Mouse (Mus musculus) spleen, adult 2 months (tissue): ENCODE results near the gene S100a16. TPM values are rescaled to one million over a fixed set of nuclear protein-coding genes. Genes with fewer than 3 reads are reported as not detected.

ENCODE experiments used
- DNase-seq, 2 experiments: peaks; one replicate each; pipeline versions ENCODE4 v3.0.0 to v3.0.0-alpha.2; 2012 to 2021; ENCODE audit warnings: low spot score in 2 of 2, low read depth in 1 of 2
- H3K27ac ChIP-seq: fragments of 200-500 bp; 2 replicates; pipeline ENCODE4 v1.5.1; 2012; ENCODE audit warnings: low read length, inconsistent platforms; ENCODE audit not compliant: insufficient read depth
- H3K27me3 ChIP-seq: fragments of 200-500 bp; 2 replicates; pipeline ENCODE4 v1.6.1; 2012; ENCODE audit warnings: mild to moderate bottlenecking, moderate library complexity, low read length, inconsistent platforms; ENCODE audit not compliant: control insufficient read depth, insufficient read depth
- H3K36me3 ChIP-seq: fragments of 200-500 bp; 2 replicates; pipeline ENCODE4 v1.6.1; 2012; ENCODE audit warnings: mild to moderate bottlenecking, low read length, inconsistent platforms; ENCODE audit not compliant: control insufficient read depth, insufficient read depth
- H3K4me1 ChIP-seq: fragments of 200-500 bp; 2 replicates; pipeline ENCODE4 v1.6.1; 2011; ENCODE audit warnings: inconsistent platforms; ENCODE audit not compliant: control insufficient read depth, insufficient read depth, insufficient read length
- H3K4me3 ChIP-seq: fragments of 200-500 bp; 2 replicates; pipeline ENCODE4 v1.5.1; 2011; ENCODE audit warnings: mild to moderate bottlenecking, inconsistent platforms; ENCODE audit not compliant: insufficient read depth, insufficient read length; ENCODE audit errors: extremely low read depth
- CTCF ChIP-seq: fragments of 200-500 bp; IDR thresholded peaks from 2 replicates; pipeline ENCODE4 v1.5.1; 2011; ENCODE audit warnings: mild to moderate bottlenecking, inconsistent platforms; ENCODE audit not compliant: insufficient read depth, insufficient read length, insufficient replicate concordance; ENCODE audit errors: extremely low read depth
- POLR2A ChIP-seq: fragments of 200-500 bp; IDR thresholded peaks from 2 replicates; pipeline ENCODE4 v1.6.1; 2011; ENCODE audit warnings: low read depth, low read length, inconsistent platforms
- WGBS: fragments of 180-500 bp; shearing (Covaris S2); methylation state at CpG from one replicate; pipeline ENCODE4 v1.1.7; 2018; 5-methylcytosine and 5-hydroxymethylcytosine counted together
- polyA plus RNA-seq: library from polyadenylated mRNA; depleted of rRNA; stranded (reverse); fragments of >200 nt; gene quantifications from 2 replicates; pipeline ENCODE4 v1.2.3, GENCODE M21; 2012

S100a16 gene
- polyA plus RNA-seq, 1 experiment, result 15.9 TPM

GRCm38 (mm10) chr3:90517711-90518110 lies 19.3 kb upstream of the S100a16 start:
- Histone ChIP-seq H3K4me1 (peaks cover 10% of the 10 kb centered on the region; the same call in 1 of the 2 replicates), H3K4me3 (no peak overlapping the region), H3K27ac (no peak overlapping the region), H3K27me3 (no peaks in the 10 kb centered on the region), H3K36me3 (peaks cover 3% of the 10 kb centered on the region)
- WGBS, result 94% methylated on average over 4 of the region's 4 CpGs
- DNase-seq, result no peak
- TF ChIP-seq POLR2A (no peak), CTCF (no peak)

DNA sequence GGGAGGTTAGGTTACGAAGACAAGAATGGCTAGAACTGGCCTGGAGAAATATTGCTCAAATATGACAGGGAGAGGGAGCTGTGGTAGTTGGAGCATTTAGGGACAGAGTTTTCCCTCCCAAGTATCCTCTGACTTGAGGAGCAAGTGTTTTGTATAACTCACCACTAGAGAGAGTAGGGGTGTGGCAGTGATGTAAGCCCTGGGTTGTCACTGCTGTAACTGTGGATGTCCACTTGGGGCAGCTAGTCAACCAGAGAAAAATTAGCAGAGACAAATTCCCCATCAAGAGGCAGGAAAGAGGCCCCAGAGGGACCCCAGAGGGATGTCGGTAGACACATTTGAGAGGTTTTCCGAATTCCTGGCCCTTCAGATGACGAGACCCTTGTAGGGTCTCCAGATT lies 11.6 kb upstream of the S100a16 start:
- no peaks in the 10 kb centered on the region for H3K27me3 ChIP-seq
- H3K4me1 ChIP-seq, result no peaks in the 10 kb centered on the region
- WGBS, result 64% methylated on average over 4 of the region's 4 CpGs
- H3K27ac ChIP-seq, result no peak overlapping the region
- TF ChIP-seq CTCF (peak; percentile 14; the same call in 1 of the 2 replicates), POLR2A (no peak)
- peak in 1 of 2 experiments; percentile 18 for DNase-seq
- peaks cover 4% of the 10 kb centered on the region; the same call in 1 of the 2 replicates for H3K36me3 ChIP-seq
- H3K4me3 ChIP-seq, result no peak overlapping the region

DNA sequence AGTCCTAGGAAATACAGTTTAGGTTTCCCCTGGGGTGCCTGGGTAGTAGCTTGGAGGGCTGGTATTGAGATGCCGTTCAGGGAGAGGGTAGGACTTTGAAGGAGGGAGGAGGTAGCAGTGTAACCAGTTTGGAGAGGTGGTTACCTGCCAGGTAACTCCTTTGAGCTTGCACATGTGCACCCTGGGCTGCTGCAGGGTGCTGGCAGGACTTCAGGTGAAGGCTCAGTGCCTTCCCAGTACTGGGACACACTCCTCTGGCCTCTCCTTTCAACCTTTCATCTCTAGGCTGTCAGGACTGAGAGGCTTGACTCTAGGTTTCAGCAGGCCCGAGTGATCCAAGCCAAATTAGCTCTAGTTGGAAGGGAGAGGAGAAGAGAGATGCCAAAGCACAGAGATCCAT lies 11.0 kb upstream of the S100a16 start:
- Histone ChIP-seq H3K27ac (no peak overlapping the region), H3K27me3 (no peaks in the 10 kb centered on the region), H3K36me3 (peaks cover 4% of the 10 kb centered on the region; the same call in 1 of the 2 replicates), H3K4me1 (no peaks in the 10 kb centered on the region), H3K4me3 (no peak overlapping the region)
- 87% methylated on average over 2 of the region's 2 CpGs for WGBS
- DNase-seq, result no peak
- TF ChIP-seq POLR2A (no peak), CTCF (no peak)

GRCm38 (mm10) chr3:90526580-90526979 lies 10.5 kb upstream of the S100a16 start, which contains the start of gene S100a14:
Gene S100a14, plus strand, starts transcription at chr3:90526856.
- 70% methylated on average over 5 of the region's 5 CpGs for WGBS
- H3K4me1 ChIP-seq, result no peaks in the 10 kb centered on the region
- H3K27ac ChIP-seq, result no peak within 1 kb of the TSS
- TF ChIP-seq CTCF (no peak), POLR2A (no peak)
- no peak for DNase-seq
- H3K27me3 ChIP-seq, result no peaks in the 10 kb centered on the region
- H3K36me3 ChIP-seq, result peaks cover 4% of the 10 kb centered on the region; the same call in 1 of the 2 replicates
- no peak within 1 kb of the TSS for H3K4me3 ChIP-seq

DNA sequence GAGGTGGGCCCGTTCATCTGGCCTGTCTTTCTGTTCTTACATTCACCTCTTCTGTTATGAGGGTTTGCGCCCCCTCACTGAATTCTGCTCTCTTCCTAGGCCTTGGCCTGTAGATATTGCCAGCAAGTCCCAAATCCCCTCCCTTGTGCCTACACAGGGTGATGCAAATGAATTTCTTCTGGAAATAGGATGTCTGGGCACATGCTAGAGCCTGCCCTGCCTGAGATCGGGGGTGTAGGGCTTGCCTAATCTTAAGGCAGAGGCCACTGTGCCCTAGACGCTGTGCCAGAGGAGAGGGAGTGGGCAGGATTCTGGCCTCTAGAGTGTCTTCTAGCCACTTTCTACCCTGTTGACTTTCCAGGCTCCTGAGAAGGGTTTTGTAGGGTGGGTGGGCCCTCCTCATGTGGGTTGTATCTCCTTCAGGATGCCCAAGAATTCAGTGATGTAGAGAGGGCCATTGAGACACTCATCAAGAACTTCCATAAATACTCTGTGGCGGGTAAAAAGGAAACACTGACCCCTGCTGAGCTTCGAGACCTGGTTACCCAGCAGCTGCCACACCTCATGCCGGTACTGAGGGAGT lies 9.7 kb upstream of the S100a16 start:
- WGBS, result 92% methylated on average over 7 of the region's 7 CpGs
- no peak for TF ChIP-seq CTCF
- Histone ChIP-seq H3K27ac (no peak overlapping the region), H3K27me3 (no peaks in the 10 kb centered on the region), H3K4me1 (no peaks in the 10 kb centered on the region), H3K36me3 (peaks cover 4% of the 10 kb centered on the region; the same call in 1 of the 2 replicates), H3K4me3 (no peak overlapping the region)
- no peak for DNase-seq

DNA sequence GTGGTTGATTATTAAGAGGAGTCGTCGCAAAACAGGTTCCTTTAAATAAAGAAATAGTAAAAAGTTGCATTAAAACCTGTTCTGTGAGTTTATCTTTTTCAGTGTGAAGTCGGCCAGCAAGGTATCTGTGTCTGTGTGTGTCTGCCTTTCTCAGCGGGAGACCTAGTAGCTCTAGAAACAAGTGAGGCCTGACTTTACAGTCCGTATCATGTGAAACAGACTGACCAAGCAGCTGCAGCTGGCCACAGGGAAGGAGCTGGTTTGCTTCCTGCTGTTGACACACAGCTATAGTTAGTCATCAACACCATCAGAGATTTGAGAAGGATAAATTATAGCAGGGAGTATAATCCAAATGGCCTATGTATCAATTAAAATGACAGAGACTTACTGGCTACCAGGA lies 5.3 kb upstream of the S100a16 start:
- H3K27me3 ChIP-seq, result no peaks in the 10 kb centered on the region
- no peak for DNase-seq
- WGBS, result 87% methylated on average over 5 of the region's 5 CpGs
- no peak for TF ChIP-seq CTCF
- TF ChIP-seq POLR2A, result no peak
- H3K27ac ChIP-seq, result no peak overlapping the region
- H3K4me1 ChIP-seq, result no peaks in the 10 kb centered on the region
- H3K4me3 ChIP-seq, result no peak overlapping the region
- H3K36me3 ChIP-seq, result no peaks in the 10 kb centered on the region

DNA sequence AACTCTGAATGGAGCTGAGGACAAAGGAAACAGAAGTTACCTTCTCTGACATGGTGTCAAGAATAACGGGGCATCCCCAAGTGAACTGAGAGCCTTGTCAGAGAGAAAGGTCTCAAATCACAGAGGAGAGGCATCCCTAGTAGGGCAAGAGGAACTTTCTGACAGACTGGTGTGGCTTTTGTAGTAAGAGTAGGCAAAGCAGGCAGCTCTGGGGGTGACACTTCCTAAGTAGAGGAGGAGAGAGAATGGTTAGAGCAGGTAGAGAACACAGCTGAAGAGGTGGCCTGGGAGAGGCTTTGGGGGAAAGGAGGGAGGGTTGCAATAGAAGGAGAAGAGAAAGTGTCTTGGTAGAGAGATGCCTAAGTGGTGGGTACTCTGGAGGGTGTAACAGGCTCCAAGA lies 1.6 kb upstream of the S100a16 start:
- H3K36me3 ChIP-seq, result no peaks in the 10 kb centered on the region
- no peak for DNase-seq
- TF ChIP-seq POLR2A (no peak), CTCF (no peak)
- H3K27me3 ChIP-seq, result no peaks in the 10 kb centered on the region
- no peak overlapping the region for H3K27ac ChIP-seq
- no peaks in the 10 kb centered on the region for H3K4me1 ChIP-seq
- H3K4me3 ChIP-seq, result no peak overlapping the region
- WGBS, result 82% methylated on average over 1 of the region's 1 CpGs
